Mouse (Mus musculus): ENCODE measurements around the gene Tmpo. TPM values are rescaled to one million over a fixed set of nuclear protein-coding genes. Genes with fewer than 3 reads are reported as not detected.

The Tmpo gene
- polyA plus RNA-seq, 1 experiment from 2014 or later = 207 TPM

DNA sequence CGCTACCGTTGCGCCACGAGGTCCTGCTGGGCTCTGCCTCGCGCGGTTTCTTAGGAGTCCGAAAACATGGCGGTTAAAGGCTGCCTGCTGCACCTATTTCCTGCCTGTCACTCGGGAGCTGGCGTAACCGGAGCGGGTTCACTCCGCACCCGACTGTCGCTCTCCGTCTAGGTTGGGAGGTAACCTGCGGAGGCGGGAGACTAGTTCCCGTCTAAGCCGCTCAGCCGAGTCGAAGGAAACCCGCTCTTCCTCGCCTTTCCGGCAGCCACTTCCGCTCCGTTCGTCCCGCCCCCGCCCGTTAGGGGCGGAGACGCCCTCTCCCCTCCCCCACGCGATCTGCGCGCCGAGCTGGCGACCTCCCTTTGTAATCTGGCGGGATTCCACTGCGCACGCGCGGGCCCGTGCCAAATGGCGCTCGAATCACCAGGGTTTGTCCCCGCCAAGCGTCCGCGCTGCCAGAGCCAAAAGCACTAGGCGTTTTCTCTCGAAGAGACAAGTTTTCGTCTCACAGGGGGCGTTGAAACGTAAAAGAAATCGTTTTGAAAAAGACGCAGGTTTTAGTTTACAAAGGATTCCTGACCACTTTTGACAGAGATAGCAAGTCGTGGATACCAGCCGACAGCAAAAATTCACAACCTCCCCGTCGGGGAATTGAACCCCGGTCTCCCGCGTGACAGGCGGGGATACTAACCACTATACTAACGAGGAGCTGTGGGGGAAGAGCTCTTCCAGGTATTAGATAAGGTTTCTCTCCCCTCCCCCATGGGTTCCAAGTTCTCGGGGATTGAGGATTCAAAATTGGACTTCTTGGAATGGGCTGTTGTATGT is 560 bp upstream of the Tmpo start:
- H3K27me3 ChIP-seq (replicated peaks; ENCODE audit: control insufficient read depth, insufficient read depth, low read length) = no peaks in the 10 kb centered on the region
- peak overlapping the region; percentile 87 for H3K9ac ChIP-seq (ENCODE audit: low read depth, low read length)
- H3K4me2 ChIP-seq = peak overlapping the region; percentile 83
- under 1% methylated on average over 69 of the region's 69 CpGs for WGBS
- H3K4me3 ChIP-seq (ENCODE audit: low read depth, low read length) = peak overlapping the region; percentile 60
- no peaks in the 10 kb centered on the region for H3K36me3 ChIP-seq (ENCODE audit: control insufficient read depth, insufficient read depth, low read length)
- H3K9me3 ChIP-seq (ENCODE audit: control insufficient read depth, low read length) = no peaks in the 10 kb centered on the region
- ATAC-seq (replicated peaks; ENCODE audit: low FRiP score) (peak; percentile 89), DNase-seq (ENCODE audit: low spot score) (peak; percentile 99)
- peaks cover 7% of the 10 kb centered on the region for H3K4me1 ChIP-seq (replicated peaks; ENCODE audit: control insufficient read depth, insufficient read depth, low read length)
- peak overlapping the region; percentile 99 for H3K27ac ChIP-seq (ENCODE audit: low read depth, low read length)

DNA sequence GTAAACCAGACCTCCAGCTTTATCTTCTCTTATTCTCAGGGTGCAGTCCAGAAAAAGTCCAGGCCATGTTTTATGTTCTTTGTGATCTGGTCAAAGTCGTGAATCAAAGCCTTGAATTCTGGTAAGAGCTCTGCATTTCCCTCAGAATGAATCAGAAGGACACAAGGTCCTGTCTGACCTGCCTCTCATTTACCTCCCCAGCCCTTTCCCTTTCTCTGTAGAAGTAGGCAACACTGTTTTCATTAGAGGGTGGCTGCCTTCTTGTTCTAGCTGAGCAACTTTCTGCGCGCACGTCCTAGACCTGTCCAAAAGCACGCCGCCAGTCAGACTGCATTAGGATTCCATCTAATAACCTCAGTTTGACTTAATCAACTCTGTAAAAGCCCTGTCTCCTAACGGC is 814 bp downstream of the Tmpo start:
- H3K9me3 ChIP-seq (ENCODE audit: control insufficient read depth, low read length) = no peaks in the 10 kb centered on the region
- peak overlapping the region; percentile 99 for H3K27ac ChIP-seq (ENCODE audit: low read depth, low read length)
- 37% methylated on average over 7 of the region's 7 CpGs for WGBS
- H3K9ac ChIP-seq (ENCODE audit: low read depth, low read length) = peak overlapping the region; percentile 87
- peaks cover 7% of the 10 kb centered on the region for H3K4me1 ChIP-seq (replicated peaks; ENCODE audit: control insufficient read depth, insufficient read depth, low read length)
- peak overlapping the region; percentile 60 for H3K4me3 ChIP-seq (ENCODE audit: low read depth, low read length)
- no peak for ATAC-seq (replicated peaks; ENCODE audit: low FRiP score)
- peak; percentile 35 for DNase-seq (ENCODE audit: low spot score)
- H3K4me2 ChIP-seq = peak overlapping the region; percentile 83
- no peaks in the 10 kb centered on the region for H3K36me3 ChIP-seq (ENCODE audit: control insufficient read depth, insufficient read depth, low read length)
- H3K27me3 ChIP-seq (replicated peaks; ENCODE audit: control insufficient read depth, insufficient read depth, low read length) = no peaks in the 10 kb centered on the region

DNA sequence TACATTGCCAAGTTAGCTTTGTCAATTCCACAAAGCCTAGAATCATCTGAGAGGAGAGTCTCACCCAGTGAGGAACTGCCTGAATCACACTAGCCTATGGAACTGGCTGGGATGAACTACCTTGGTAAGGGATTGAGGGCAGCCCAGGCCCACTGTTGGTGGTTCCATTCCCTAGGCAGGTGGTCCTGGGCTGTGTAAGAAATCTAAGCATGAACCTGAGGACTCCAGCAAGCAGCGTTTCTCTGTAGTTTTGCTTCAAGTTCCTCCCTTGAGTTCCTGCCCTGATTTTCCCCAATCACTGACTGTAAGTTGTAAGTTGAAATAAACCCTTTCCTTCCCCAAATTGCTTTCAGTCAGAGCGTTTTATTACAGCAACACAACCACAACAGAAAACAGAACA is 1.3 kb downstream of the Tmpo start:
- no peak for DNase-seq (ENCODE audit: low spot score)
- H3K4me3 ChIP-seq (ENCODE audit: low read depth, low read length) = peak overlapping the region; percentile 60
- peaks cover 7% of the 10 kb centered on the region for H3K4me1 ChIP-seq (replicated peaks; ENCODE audit: control insufficient read depth, insufficient read depth, low read length)
- H3K36me3 ChIP-seq (ENCODE audit: control insufficient read depth, insufficient read depth, low read length) = no peaks in the 10 kb centered on the region
- ATAC-seq (replicated peaks; ENCODE audit: low FRiP score) = no peak
- H3K27me3 ChIP-seq (replicated peaks; ENCODE audit: control insufficient read depth, insufficient read depth, low read length) = no peaks in the 10 kb centered on the region
- no peak overlapping the region for H3K9ac ChIP-seq (ENCODE audit: low read depth, low read length)
- peak overlapping the region; percentile 99; the same call in 1 of the 2 replicates for H3K27ac ChIP-seq (ENCODE audit: low read depth, low read length)
- no peaks in the 10 kb centered on the region for H3K9me3 ChIP-seq (ENCODE audit: control insufficient read depth, low read length)
- WGBS = 60% methylated on average over 2 of the region's 2 CpGs
- H3K4me2 ChIP-seq = peak overlapping the region; percentile 83

DNA sequence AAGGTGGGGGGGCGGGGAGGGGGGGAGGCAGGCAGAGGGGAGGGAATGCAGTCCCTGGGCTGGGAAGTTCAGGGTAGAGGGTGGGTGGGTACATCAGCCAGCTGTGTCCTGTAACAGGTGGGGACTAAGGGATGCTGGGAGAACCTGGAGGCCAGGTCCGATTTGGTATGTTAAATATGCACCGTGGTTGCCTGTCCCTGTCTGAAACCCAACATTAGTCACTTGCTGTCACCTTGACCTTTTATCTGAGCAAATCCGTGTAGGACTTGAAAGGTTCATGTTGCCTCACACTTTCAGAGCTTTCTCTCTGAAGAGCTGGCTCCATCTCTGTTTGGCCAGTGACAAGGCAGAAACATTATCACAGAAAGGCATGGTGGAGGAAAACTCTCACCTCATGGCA is 3.9 kb downstream of the Tmpo start:
- 39% methylated on average over 3 of the region's 4 CpGs for WGBS
- H3K9ac ChIP-seq (ENCODE audit: low read depth, low read length) = no peak overlapping the region; the same call in 1 of the 2 replicates
- no peak overlapping the region for H3K4me3 ChIP-seq (ENCODE audit: low read depth, low read length)
- ATAC-seq (replicated peaks; ENCODE audit: low FRiP score) (no peak), DNase-seq (ENCODE audit: low spot score) (no peak)
- H3K4me2 ChIP-seq = no peak overlapping the region
- no peaks in the 10 kb centered on the region for H3K27me3 ChIP-seq (replicated peaks; ENCODE audit: control insufficient read depth, insufficient read depth, low read length)
- H3K27ac ChIP-seq (ENCODE audit: low read depth, low read length) = 0 out of 2 replicates have a peak overlapping the region, but pooled peaks have one; percentile 41
- H3K4me1 ChIP-seq (replicated peaks; ENCODE audit: control insufficient read depth, insufficient read depth, low read length) = peaks cover 5% of the 10 kb centered on the region
- no peaks in the 10 kb centered on the region for H3K36me3 ChIP-seq (ENCODE audit: control insufficient read depth, insufficient read depth, low read length)
- H3K9me3 ChIP-seq (ENCODE audit: control insufficient read depth, low read length) = no peaks in the 10 kb centered on the region

DNA sequence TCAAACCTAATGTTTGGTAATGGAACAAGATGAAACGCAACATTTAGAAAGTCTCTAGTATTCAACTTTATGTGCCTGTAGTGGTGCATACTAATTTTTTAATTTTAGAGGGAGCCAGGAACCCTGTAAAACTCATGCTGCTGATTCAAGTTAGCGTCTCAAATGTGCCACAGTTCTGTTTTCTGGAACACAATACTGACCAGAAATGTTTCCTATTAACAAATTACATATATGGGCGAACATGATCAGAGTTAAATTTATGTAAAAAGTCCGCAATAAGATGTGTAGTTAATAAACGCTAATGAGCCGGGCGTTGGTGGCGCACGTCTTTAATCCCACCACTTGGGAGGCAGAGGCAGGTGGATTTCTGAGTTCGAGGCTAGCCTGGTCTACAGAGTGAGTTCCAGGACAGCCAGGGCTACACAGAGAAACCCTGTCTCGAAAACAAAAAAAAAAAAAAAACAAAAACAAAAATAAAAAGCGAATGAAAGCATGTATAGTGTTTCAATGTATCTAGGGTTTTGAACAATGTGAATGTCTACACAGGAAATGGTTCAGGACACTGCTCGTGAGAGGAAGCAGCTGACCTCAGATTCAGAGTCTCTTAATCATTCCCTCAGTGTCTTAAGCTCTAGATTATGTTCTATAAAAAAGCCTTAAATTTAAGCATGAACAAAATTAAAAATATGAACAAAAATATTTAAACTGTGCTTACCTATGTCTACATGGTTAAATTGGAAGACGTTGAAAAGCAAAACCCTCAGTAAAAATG is 8.6 kb downstream of the Tmpo start:
- no peak for DNase-seq (ENCODE audit: low spot score)
- H3K4me2 ChIP-seq = peak overlapping the region; percentile 92
- 73% methylated on average over 14 of the region's 14 CpGs for WGBS
- no peak for ATAC-seq (replicated peaks; ENCODE audit: low FRiP score)
- peak overlapping the region; percentile 95 for H3K9ac ChIP-seq (ENCODE audit: low read depth, low read length)
- H3K36me3 ChIP-seq (ENCODE audit: control insufficient read depth, insufficient read depth, low read length) = 0 out of 2 replicates have a peak, but pooled peaks cover 9% of the 10 kb centered on the region
- H3K27me3 ChIP-seq (replicated peaks; ENCODE audit: control insufficient read depth, insufficient read depth, low read length) = no peaks in the 10 kb centered on the region
- H3K9me3 ChIP-seq (ENCODE audit: control insufficient read depth, low read length) = no peaks in the 10 kb centered on the region
- peak overlapping the region; percentile 100 for H3K27ac ChIP-seq (ENCODE audit: low read depth, low read length)
- peak overlapping the region; percentile 89 for H3K4me3 ChIP-seq (ENCODE audit: low read depth, low read length)
- H3K4me1 ChIP-seq (replicated peaks; ENCODE audit: control insufficient read depth, insufficient read depth, low read length) = peaks cover 15% of the 10 kb centered on the region

DNA sequence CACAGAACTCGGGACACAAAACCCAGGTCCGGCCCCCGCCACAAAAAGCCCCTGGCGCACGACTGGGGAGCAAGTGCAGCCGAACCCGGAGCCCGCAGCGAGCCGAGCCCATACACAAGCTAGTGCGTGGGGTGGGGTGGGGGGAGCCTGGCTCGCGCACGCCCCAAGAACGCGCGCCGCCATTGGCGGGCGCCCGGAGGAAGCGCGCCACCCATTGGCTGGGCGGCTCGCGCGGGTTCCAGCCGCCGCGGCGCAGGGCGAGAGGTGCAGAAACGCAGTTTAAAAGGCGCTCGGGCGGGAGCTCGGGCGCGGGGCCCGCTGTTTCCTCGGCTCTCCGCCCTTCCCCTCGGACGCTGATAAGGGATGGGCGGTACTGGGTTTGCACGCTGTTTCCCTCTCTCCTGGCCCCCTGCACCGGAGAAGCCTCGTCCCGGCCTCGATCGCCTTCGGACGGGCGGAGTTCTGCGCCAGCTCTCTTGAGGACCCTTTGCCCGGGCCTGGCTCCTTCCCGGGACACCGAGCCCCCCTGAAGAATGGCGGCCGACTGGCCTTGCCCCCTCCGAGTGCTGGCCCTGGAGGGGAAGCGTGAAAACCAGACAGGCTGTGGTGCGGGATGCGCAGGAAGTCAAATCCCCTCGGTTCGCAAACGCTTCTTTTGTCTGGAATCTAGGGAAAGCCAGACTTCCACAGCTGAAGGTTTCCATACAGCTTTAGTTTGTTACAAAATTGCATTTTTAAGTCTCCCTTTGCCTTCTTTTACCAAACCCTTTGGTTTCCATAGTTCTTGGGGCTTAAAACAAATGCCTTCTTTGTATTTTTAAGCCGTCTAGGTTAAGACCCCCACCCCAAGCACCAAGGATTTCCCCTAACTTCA is 9.4 kb downstream of the Tmpo start:
- H3K27me3 ChIP-seq (replicated peaks; ENCODE audit: control insufficient read depth, insufficient read depth, low read length) = no peaks in the 10 kb centered on the region
- peak overlapping the region; percentile 100 for H3K27ac ChIP-seq (ENCODE audit: low read depth, low read length)
- H3K9ac ChIP-seq (ENCODE audit: low read depth, low read length) = peak overlapping the region; percentile 97
- H3K4me3 ChIP-seq (ENCODE audit: low read depth, low read length) = peak overlapping the region; percentile 89
- peak overlapping the region; percentile 92 for H3K4me2 ChIP-seq
- DNase-seq (ENCODE audit: low spot score) (peak; percentile 98), ATAC-seq (replicated peaks; ENCODE audit: low FRiP score) (peak; percentile 97)
- H3K4me1 ChIP-seq (replicated peaks; ENCODE audit: control insufficient read depth, insufficient read depth, low read length) = peaks cover 22% of the 10 kb centered on the region
- WGBS = under 1% methylated on average over 68 of the region's 68 CpGs
- H3K9me3 ChIP-seq (ENCODE audit: control insufficient read depth, low read length) = no peaks in the 10 kb centered on the region
- H3K36me3 ChIP-seq (ENCODE audit: control insufficient read depth, insufficient read depth, low read length) = 0 out of 2 replicates have a peak, but pooled peaks cover 9% of the 10 kb centered on the region

DNA sequence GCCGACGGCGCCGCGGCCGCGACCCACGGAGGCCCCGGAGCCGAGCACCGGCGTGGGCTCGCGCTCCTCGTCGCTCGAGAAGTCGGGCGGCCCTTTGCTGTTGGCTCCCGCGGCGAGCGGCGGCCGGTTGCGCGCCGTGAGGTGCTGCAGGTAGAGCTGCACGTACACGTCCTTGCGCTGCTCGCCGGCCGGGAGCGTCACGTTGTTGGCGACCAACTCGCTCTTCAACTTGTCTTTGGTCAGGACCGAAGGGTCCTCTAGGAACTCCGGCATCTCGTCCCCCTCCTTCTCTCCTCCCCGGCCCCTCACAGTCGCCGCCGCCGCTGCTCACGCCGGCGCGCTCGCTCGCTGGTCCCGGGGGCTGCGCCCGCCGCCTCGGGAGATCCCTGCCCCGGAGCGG is 10.1 kb downstream of the Tmpo start:
- H3K36me3 ChIP-seq (ENCODE audit: control insufficient read depth, insufficient read depth, low read length) = 0 out of 2 replicates have a peak, but pooled peaks cover 9% of the 10 kb centered on the region
- H3K27ac ChIP-seq (ENCODE audit: low read depth, low read length) = peak overlapping the region; percentile 100
- DNase-seq (ENCODE audit: low spot score) (no peak), ATAC-seq (replicated peaks; ENCODE audit: low FRiP score) (peak; percentile 17)
- H3K4me2 ChIP-seq = peak overlapping the region; percentile 92
- under 1% methylated on average over 57 of the region's 59 CpGs for WGBS
- H3K27me3 ChIP-seq (replicated peaks; ENCODE audit: control insufficient read depth, insufficient read depth, low read length) = no peaks in the 10 kb centered on the region
- H3K9ac ChIP-seq (ENCODE audit: low read depth, low read length) = peak overlapping the region; percentile 97
- H3K9me3 ChIP-seq (ENCODE audit: control insufficient read depth, low read length) = no peaks in the 10 kb centered on the region
- peaks cover 22% of the 10 kb centered on the region for H3K4me1 ChIP-seq (replicated peaks; ENCODE audit: control insufficient read depth, insufficient read depth, low read length)
- peak overlapping the region; percentile 89 for H3K4me3 ChIP-seq (ENCODE audit: low read depth, low read length)

Data from liver, embryonic 11.5 days (tissue).